11 mouse cellular contexts compared by ENCODE assay signal in genomic region chr1:63902391-63902790, GRCm38 (mm10).
DNase-seq lines count a peak whose midpoint lies in the region; ATAC-seq and TF ChIP-seq lines count a peak whose summit lies in the region.
"Had no signal": no experiment of that assay in that cellular context is flagged by ENCODE, and none has a peak within 500 bp of the region (broad histone marks: within the 10 kb centered on the region; RNA-seq: fewer than 3 reads in every experiment).

No protein-coding gene starts in this region.

- TF ChIP-seq CTCF in intestine, postnatal 0 days (IDR thresholded peaks at IDR 0.05; ENCODE audit: low read depth) = no peak
- no peak for TF ChIP-seq CTCF in kidney, postnatal 0 days (IDR thresholded peaks at IDR 0.05; ENCODE audit: low read depth)
- no peak for TF ChIP-seq CTCF in thymus, adult 2 months (IDR thresholded peaks at IDR 0.05; ENCODE audit: borderline replicate concordance, control insufficient read depth, extremely low read depth, insufficient read depth, low read length, poor library complexity)

- peak; percentile 52; the same call in 1 of the 2 replicates for ATAC-seq in intestine, embryonic 15.5 days
- ATAC-seq in intestine, postnatal 0 days = no peak
- ATAC-seq in kidney, postnatal 0 days (replicated peaks; ENCODE audit: low FRiP score, low read depth) = no peak
- ATAC-seq in forebrain, embryonic 16.5 days = no peak
- ATAC-seq: inflammation-experienced regulatory T-cells, adult 6 months had no signal

- no peaks in the 10 kb centered on the region for H3K36me3 ChIP-seq in intestine, embryonic 15.5 days
- H3K36me3 ChIP-seq in intestine, postnatal 0 days (ENCODE audit: control insufficient read depth, insufficient read depth) = no peaks in the 10 kb centered on the region
- no peaks in the 10 kb centered on the region for H3K36me3 ChIP-seq in kidney, postnatal 0 days (ENCODE audit: insufficient read depth, low read length)
- no peaks in the 10 kb centered on the region for H3K36me3 ChIP-seq in forebrain, embryonic 16.5 days (ENCODE audit: control insufficient read depth, insufficient read depth)
- no peaks in the 10 kb centered on the region for H3K36me3 ChIP-seq in thymus, adult 2 months (ENCODE audit: control insufficient read depth, insufficient read depth, low read length)
- H3K36me3 ChIP-seq: lung, embryonic 15.5 days had no signal

- H3K4me1 ChIP-seq in intestine, embryonic 15.5 days (replicated peaks) = no peaks in the 10 kb centered on the region
- H3K4me1 ChIP-seq in intestine, postnatal 0 days (replicated peaks; ENCODE audit: control insufficient read depth, insufficient read depth, low read length) = no peaks in the 10 kb centered on the region
- peaks cover 7% of the 10 kb centered on the region; the same call in 1 of the 2 replicates for H3K4me1 ChIP-seq in kidney, postnatal 0 days (replicated peaks; ENCODE audit: insufficient read depth, low read length)
- H3K4me1 ChIP-seq in forebrain, embryonic 16.5 days (replicated peaks; ENCODE audit: control insufficient read depth, insufficient read depth, low read length) = peaks cover 18% of the 10 kb centered on the region
- H3K4me1 ChIP-seq in thymus, adult 2 months (replicated peaks; ENCODE audit: control insufficient read depth, insufficient read depth, low read length) = no peaks in the 10 kb centered on the region
- H3K4me1 ChIP-seq: lung, embryonic 15.5 days had no signal

- WGBS in intestine, embryonic 15.5 days = 44% methylated on average over 1 of the region's 1 CpGs
- 8% methylated on average over 1 of the region's 1 CpGs for WGBS in intestine, postnatal 0 days
- 48% methylated on average over 1 of the region's 1 CpGs for WGBS in kidney, postnatal 0 days
- WGBS in forebrain, embryonic 16.5 days = 52% methylated on average over 1 of the region's 1 CpGs
- WGBS in thymus, adult 2 months = 85% methylated on average over 1 of the region's 1 CpGs

- DNase-seq in adipocyte (ENCODE audit: low spot score) = peak; percentile 40
- DNase-seq in fibroblast of lung, adult 2 months (ENCODE audit: low read depth) = peak; percentile 11
- peak; percentile 76 for DNase-seq in kidney, postnatal 0 days (ENCODE audit: low spot score)
- DNase-seq in cerebellum, adult 11 months = no peak
- no peak for DNase-seq in thymus, adult 2 months

- H3K27me3 ChIP-seq in intestine, embryonic 15.5 days (replicated peaks) = no peaks in the 10 kb centered on the region
- H3K27me3 ChIP-seq in intestine, postnatal 0 days (replicated peaks; ENCODE audit: control insufficient read depth, insufficient read depth, low read length) = no peaks in the 10 kb centered on the region
- H3K27me3 ChIP-seq in kidney, postnatal 0 days (ENCODE audit: insufficient read depth, low read length) = no peaks in the 10 kb centered on the region
- H3K27me3 ChIP-seq in forebrain, embryonic 16.5 days (replicated peaks; ENCODE audit: control insufficient read depth, insufficient read depth, low read length) = no peaks in the 10 kb centered on the region
- no peaks in the 10 kb centered on the region for H3K27me3 ChIP-seq in thymus, adult 2 months (ENCODE audit: control insufficient read depth, insufficient read depth, low read length)
- H3K27me3 ChIP-seq: lung, embryonic 15.5 days had no signal

- no peak overlapping the region for H3K4me3 ChIP-seq in intestine, embryonic 15.5 days (replicated peaks)
- H3K4me3 ChIP-seq in intestine, postnatal 0 days (ENCODE audit: low read depth, low read length) = no peak overlapping the region
- no peak overlapping the region for H3K4me3 ChIP-seq in kidney, postnatal 0 days (replicated peaks; ENCODE audit: low read depth, low read length)
- H3K4me3 ChIP-seq in forebrain, embryonic 16.5 days (replicated peaks; ENCODE audit: low read length) = no peak overlapping the region
- no peak overlapping the region for H3K4me3 ChIP-seq in thymus, adult 2 months (ENCODE audit: control insufficient read depth, insufficient read depth, low read length)
- H3K4me3 ChIP-seq: erythroblast, embryonic 14.5 days; lung, embryonic 15.5 days had no signal

- H3K27ac ChIP-seq in intestine, embryonic 15.5 days = no peak overlapping the region
- H3K27ac ChIP-seq in intestine, postnatal 0 days (ENCODE audit: low read depth, low read length) = no peak overlapping the region
- H3K27ac ChIP-seq in kidney, postnatal 0 days = no peak overlapping the region
- no peak overlapping the region for H3K27ac ChIP-seq in forebrain, embryonic 16.5 days (ENCODE audit: low read length)
- H3K27ac ChIP-seq in thymus, adult 2 months (ENCODE audit: control insufficient read depth, insufficient read depth, low read length) = no peak overlapping the region
- H3K27ac ChIP-seq: lung, embryonic 15.5 days had no signal

- no peak overlapping the region for H3K9ac ChIP-seq in intestine, embryonic 15.5 days
- no peak overlapping the region for H3K9ac ChIP-seq in intestine, postnatal 0 days (ENCODE audit: low read depth, low read length)
- H3K9ac ChIP-seq in kidney, postnatal 0 days (ENCODE audit: low read depth, low read length) = no peak overlapping the region
- no peak overlapping the region for H3K9ac ChIP-seq in forebrain, embryonic 16.5 days (replicated peaks; ENCODE audit: low read depth, low read length)
- H3K9ac ChIP-seq: lung, embryonic 15.5 days had no signal

- H3K4me2 ChIP-seq in intestine, embryonic 15.5 days (replicated peaks) = no peak overlapping the region
- no peak overlapping the region for H3K4me2 ChIP-seq in intestine, postnatal 0 days (replicated peaks; ENCODE audit: low read depth)
- no peak overlapping the region for H3K4me2 ChIP-seq in kidney, postnatal 0 days (ENCODE audit: low read length)
- H3K4me2 ChIP-seq in forebrain, embryonic 16.5 days (ENCODE audit: low read length) = no peak overlapping the region
- H3K4me2 ChIP-seq: lung, embryonic 15.5 days had no signal

- H3K9me3 ChIP-seq in intestine, embryonic 15.5 days = no peaks in the 10 kb centered on the region
- no peaks in the 10 kb centered on the region for H3K9me3 ChIP-seq in intestine, postnatal 0 days (ENCODE audit: control insufficient read depth)
- H3K9me3 ChIP-seq in kidney, postnatal 0 days (replicated peaks; ENCODE audit: low read length) = no peaks in the 10 kb centered on the region
- no peaks in the 10 kb centered on the region for H3K9me3 ChIP-seq in forebrain, embryonic 16.5 days (ENCODE audit: control insufficient read depth, low read length)
- H3K9me3 ChIP-seq: lung, embryonic 15.5 days had no signal

- TF ChIP-seq POLR2A in thymus, adult 2 months (IDR thresholded peaks at IDR 0.05; ENCODE audit: control insufficient read depth, extremely low read depth, insufficient read depth, low read length, poor library complexity) = no peak

Comparison
In these comparisons a context has a peak if more than half of its experiments do, and no peak if none do; other contexts are left out.
1. DNase-seq: peak in adipocyte (single experiment), fibroblast of lung, adult 2 months (single experiment) and kidney, postnatal 0 days (single experiment); none in cerebellum, adult 11 months (single experiment) and thymus, adult 2 months (single experiment).